Mouse (Mus musculus): ENCODE measurements around the gene 4932414N04Rik. TPM values are rescaled to one million over a fixed set of nuclear protein-coding genes. Genes with fewer than 3 reads are reported as not detected.

4932414N04Rik gene
- not detected in 2 replicates for polyA plus RNA-seq (2015; fragmentation: Nextera tagmentation; extraction: Ambion mirVana)

GRCm38 (mm10) chr2:68656186-68656585 is at the start of gene 4932414N04Rik:
Gene 4932414N04Rik, plus strand, starts transcription at chr2:68656486.

Other genes starting within 250 kb of the 4932414N04Rik start
- gene Stk39, start 184.2 kb upstream of the 4932414N04Rik start, polyA plus RNA-seq (2015; fragmentation: Nextera tagmentation; extraction: Ambion mirVana): 39.7 and 44.6 TPM in 2 replicates
- gene 4933409G03Rik, start 74.1 kb upstream of the 4932414N04Rik start, polyA plus RNA-seq (2015; fragmentation: Nextera tagmentation; extraction: Ambion mirVana): not detected in 2 replicates
- gene Cers6, start 205.0 kb downstream of the 4932414N04Rik start, polyA plus RNA-seq (2015; fragmentation: Nextera tagmentation; extraction: Ambion mirVana): 17.9 and 21.8 TPM in 2 replicates